Mouse (Mus musculus) urinary bladder, postnatal 36 days (tissue): Measurements from ENCODE around the gene Bbs12.

Experiments used
- DNase-seq, 2 experiments: peaks; one replicate each; pipeline ENCODE4 v3.0.0; 2022; ENCODE audit warnings: low spot score in 2 of 2, mixed read lengths in 1 of 2

The Bbs12 gene

DNA sequence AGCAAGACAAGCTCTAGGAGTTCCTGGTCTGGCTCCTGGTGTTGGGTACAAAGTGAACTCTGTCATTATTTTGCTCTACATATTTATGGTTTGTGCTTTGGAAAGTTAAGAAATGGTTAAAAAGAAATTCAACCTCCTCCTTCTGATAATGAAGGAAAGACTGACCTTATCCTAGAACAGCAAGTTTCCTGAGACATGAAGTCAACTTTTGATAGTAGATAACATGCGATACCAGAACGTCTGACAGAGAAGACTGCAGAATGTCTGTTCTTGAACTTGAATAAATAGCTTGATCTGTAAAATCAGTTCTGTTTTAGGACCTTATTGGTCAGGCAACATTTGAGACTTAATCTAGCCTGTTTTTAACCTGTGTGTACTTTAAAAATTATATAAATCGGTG lies 14.3 kb downstream of the Bbs12 start:
- no peak for DNase-seq

DNA sequence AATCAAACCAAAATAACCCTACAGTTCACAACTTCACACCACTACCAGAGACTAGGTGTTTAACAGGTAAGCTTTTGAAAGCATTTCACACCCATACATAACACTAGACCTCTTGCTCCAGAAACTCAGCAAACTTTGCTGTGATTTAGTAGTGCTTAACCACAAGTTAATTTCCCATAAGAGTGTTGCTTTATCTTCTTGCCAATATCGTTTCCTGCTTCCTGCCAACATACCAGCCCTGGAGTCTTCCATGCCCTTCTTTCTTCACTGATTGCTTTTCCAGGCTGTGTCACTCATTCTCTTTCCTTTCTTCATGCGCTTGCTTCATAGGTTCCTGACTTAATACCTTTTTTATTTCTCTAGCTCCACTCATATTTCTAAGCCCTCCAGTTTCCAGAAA lies 16.1 kb downstream of the Bbs12 start:
- DNase-seq = no peak

DNA sequence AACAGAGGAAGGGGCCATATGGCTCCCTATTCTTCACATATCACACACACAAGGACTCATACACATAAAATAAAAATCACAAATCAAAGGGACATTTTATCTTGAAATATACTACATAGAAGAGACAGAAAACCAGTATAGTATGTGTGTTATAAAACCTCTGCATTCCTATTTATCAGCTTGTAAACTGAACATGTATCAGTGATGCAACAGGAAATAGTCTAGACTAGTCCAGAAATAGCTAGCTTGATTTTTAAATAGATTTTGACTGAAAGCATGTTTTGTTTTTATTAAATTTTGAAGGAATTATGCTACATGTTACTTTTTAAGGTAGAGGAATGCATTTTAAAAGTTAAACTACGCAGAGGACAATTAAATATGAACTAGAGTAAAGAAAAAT lies 17.6 kb downstream of the Bbs12 start:
- DNase-seq = no peak

DNA sequence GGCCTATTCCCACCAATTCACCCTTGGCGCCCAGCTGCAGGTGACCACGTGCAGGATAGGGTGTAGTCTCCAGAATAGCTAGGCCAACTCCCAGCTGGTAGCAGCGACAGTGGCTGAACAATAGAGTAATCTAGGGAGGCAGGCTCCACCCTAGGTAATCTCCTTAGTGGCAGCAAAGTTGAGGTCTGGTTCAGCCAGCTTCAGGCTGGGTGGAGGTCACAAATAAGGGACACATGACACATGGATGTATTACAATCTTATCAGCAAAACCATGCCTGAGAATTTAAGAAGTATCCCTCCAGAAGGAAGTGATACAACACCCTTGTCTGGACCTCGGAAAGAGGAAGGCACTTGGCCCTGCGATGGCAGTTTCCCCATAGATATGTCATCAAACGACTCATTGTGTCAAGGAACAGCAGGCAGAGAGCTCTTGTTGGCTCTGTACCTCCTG lies 19.7 kb downstream of the Bbs12 start:
- no peak for DNase-seq

DNA sequence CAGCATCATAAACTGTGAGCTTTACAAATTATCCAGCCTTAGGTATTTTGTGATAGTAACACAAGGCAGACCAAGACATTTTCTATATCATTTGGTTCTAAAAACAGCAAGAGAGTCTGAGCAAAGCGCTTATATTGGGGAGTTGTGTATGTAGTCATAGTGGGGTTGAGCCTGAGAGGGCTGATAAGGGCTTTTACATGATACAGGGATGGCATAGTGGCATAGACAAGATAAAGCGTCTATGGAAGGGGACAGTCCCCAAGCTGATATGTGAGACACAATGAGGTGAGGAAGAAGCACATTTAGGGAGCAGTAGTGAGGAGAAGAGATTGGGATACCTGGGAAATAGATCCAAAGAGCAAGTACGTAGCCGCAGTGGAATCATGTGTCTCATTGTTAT lies 21.7 kb downstream of the Bbs12 start:
- no peak for DNase-seq

DNA sequence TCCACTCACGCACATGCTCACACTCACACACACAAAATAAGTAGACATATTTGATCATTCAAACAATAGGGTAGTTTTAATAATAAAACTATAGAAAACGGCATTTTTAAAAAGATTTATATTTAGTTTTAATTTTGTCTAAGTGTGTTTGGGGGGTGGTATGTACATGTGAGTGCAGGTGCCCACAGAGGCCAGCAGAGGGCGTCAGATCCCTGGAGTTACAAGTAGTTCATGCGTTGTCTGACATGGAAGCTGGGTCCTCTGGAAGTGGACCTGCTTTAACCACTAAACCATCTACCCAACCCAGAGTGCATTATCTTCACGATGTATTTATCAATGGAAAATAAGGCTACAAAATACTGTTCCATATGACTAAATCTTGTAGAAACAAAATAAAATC lies 28.8 kb downstream of the Bbs12 start:
- no peak for DNase-seq

DNA sequence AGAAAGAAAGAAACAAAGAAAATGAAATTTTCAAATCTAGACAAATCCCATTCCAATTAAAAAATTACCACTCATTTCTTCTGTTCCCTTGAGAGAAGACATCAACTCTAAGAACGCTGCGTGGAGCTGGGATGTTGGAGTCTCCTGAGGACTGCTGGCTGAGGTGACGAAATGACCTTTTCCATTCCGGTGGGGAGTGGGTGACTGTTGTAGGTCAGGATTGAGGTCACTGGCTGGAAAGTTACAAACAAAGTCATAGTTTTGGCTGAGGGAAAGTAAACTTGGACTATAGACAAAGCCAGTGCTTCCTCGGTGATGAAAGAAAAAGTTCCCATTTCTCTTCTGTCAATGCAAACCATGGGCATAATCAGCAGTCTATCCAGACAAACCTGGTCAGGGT lies 30.5 kb downstream of the Bbs12 start:
- DNase-seq = no peak

DNA sequence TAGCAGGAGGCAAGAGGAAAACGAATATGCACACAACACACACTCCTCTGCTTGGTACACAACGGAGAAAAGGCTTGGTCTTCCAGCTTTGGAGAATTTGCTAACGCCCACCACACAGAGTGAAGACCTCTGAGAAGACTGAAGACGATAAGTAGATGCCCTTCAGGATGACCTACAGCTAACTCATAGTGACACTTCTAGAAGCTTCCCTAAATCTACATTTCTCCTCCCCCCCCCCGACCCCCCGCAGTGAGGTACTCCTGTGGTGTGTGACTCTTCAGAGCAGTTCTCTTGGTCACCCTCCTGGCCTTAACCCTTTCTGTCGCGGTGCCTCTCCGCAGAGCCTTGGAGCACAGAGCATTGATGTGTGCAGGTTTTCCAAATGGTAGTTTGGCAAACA lies 35.3 kb downstream of the Bbs12 start:
- DNase-seq = no peak

DNA sequence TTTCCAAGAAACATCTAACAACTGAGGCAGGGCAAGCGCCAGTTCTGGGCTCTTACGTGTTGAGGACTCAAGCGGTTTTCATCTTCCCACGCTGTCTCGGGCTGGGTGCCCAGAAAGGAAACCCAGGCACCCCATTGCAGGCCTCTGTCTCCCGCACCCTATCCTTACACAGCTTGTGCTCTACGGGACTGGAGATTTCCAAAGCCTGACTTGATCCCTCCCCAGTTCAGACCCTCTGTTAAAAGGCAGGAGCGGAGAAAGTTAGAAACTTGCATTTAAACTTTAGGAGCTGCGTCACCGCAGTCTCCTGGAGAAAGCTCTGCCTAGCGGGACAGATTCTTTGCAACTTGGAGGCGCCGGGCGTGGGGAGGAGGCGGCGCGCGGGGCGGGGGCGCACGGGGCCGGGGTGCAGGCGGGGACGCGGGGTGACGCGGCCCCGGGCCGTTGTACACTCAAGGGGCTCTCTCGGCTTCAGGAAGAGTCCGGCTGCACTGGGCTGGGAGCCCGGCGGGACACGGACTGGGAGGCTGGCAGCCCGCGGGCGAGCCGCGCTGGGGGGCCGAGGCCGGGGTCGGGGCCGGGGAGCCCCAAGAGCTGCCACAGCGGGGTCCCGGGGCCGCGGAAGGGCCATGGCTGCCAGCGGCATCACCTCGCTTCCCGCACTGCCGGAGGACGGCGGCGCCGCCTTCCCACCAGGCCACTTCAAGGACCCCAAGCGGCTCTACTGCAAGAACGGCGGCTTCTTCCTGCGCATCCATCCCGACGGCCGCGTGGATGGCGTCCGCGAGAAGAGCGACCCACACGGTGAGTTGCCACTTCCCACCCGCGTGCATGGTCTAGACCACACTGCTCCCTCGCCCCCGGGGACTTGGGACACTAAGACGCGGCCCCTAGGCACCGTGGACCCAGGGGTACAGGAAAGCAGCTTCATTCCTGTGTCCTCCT lies 36.1 kb downstream of the Bbs12 start, which contains the start of gene Fgf2:
Fgf2 (plus strand) TSS at position 126 of the 945 bp plus-strand sequence.
- peak; percentile 23 to 62 for DNase-seq

DNA sequence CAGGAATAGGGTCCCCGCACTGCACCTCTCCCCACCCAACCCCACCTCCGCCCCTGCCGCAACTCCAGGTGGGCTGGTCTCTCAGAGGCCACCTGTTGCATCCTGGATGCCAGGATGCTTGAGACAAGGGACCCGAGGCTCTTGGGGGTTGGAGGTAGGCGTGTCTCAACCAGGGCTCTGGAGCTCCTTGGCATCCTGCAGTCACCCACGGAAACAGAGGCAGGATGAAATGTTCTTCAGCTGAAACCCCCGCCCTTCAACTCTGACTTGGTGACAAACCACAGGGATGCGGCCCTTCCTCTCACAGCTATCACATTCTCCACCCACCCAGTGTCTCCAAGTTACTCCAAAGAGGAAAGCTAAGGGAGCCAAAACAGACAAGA lies 36.8 kb downstream of the Bbs12 start:
- no peak for DNase-seq

DNA sequence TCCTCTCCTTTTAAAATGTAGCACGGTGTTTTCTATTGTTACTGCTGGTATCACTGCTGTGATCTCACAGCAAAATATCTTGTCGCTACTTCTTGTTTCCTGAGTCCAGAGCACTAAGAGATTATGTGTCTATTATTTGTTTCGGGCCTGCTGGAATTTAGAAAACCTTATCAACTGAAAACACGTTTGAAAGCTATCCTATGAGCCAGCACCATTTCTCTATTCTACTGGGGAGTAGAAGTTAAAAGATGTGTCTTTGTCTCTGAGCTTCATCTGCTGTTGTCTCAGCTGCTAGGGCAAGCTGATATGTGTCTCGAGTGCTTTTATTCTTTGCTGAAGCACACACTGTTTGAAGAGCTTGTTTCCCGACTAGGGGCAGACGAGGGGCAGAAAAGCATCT lies 38.0 kb downstream of the Bbs12 start:
- no peak for DNase-seq

DNA sequence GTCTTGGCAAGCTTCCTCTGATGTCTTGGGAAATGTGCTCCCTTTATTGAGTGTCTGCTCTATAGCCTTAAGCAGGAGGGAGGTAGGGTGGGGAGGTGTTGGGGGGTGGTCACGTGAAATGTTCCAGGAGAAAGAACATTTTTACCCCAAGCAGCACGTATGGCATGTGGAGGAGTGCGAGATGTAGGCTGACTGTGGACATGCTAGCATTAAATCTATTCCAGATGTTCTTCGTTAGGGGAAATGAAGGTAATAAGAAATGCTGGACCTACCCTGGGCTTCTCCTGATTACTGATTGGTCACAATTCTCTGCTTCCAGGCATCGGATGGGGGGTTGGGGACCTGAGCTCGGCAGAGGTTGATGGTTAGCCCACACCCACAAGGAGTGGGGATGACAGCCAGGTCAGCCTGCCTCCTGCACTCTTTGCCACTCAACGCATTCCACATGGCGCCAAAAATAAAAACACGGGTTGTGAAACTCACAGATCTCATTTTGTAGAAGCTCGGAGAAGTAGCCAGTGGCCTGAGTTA lies 41.7 kb downstream of the Bbs12 start:
- DNase-seq = no peak

DNA sequence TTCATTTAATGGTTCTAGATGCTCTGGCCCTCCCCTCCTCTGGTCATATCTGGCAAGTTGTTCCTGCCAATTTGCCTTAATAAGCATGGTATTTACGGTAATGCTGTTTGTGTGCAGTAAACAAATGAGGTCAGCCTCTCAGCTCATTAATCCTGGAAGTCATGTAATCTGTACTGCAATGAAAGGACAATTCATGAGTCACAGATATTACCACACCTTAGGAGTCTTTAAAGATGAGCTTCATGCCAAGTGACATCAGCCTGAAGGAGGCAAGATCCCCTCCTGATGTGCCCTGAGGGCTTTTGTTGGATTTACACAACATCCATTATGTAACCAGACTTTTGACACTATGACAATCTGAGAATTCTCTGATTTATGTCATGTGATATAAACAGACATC lies 42.4 kb downstream of the Bbs12 start:
- no peak for DNase-seq

DNA sequence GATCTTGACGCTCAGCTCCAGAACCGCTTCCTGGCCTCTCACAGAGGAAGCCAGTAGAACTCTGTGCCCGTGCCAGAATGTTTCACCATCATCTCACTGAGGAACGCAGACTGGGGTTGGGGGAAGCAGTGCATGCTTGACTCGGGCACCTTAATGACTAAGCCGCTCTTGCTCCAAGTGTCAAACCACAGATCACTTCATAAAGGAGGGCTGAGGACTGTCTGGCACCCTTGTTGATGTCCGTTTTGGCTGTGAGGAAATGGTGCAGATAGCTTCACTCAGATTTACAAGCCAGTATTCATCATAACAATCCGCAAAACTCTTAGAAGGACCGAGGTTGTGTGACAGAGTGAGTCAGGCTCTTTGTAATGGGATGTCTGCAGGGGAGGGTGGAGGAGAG lies 48.4 kb downstream of the Bbs12 start:
- peak in 1 of 2 experiments; percentile 57 for DNase-seq

DNA sequence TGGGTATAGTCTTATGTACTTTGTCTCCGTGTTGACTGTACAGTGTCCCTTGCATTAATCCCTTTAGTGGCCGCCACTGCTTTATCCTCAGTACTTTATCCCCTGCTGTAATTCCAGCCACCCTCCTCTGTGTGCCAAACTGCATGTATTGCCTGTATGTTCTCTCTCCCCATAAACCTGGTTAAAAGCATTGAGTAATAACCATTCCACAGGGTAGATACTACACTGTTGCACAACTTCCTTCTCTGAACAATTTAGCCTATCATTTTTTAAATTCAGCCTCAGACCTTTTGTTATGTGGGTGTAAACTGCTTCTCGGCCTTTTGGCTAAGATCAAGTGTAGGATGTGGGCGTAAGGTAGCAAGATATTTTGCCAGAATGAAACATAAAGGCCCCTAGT lies 52.8 kb downstream of the Bbs12 start:
- DNase-seq = no peak

DNA sequence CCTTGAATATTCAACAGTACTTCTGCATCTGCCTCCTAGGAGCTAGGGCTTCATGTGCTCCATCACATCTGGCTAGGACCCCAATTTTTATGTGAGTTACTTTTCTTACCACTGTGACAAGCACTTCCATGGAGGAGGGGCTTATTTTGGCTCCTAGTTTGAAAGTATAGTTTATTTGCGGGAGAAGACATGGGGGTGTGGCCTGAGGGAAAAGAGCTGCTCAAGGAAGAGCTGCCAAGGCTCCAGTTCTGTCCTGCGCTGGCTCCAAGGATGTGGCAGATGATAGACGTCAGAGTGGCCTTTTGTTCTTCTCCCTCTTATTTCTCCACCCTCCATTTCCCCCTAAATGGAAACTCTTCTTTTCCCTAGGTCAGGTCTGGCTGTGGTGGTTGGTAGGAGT lies 53.6 kb downstream of the Bbs12 start:
- DNase-seq = no peak

DNA sequence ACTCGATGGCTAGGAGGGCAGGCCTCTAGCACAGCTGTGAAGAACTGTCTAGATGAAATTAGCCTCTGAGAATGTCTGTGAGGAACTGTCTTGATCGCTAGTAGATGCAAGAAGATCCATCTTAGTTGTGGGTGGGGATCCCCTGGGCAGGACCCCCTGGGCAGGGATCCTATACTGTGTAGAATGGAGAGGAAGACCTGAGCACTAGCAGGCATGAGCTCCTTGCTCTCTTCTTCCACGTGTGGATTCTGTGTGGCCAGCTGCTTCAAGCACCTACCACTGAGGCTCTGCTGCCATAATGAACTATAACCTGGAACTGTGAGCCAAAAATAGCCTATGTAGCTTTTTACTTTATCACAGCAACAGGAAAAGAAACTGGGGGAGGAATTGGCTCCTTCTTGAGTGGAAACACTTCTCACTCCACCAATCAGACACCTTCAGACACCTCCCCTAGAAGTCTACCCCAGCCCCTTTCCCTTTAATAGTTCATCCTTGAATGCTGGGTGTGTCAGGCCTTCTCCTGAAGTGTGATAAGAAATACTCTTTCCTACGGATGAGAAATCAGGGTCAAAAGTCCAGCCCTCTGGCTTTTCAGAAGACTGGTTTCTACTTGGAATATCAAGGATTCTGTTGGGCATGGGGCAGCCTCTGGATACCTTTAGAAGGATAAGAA lies 54.2 kb downstream of the Bbs12 start:
- DNase-seq = no peak

DNA sequence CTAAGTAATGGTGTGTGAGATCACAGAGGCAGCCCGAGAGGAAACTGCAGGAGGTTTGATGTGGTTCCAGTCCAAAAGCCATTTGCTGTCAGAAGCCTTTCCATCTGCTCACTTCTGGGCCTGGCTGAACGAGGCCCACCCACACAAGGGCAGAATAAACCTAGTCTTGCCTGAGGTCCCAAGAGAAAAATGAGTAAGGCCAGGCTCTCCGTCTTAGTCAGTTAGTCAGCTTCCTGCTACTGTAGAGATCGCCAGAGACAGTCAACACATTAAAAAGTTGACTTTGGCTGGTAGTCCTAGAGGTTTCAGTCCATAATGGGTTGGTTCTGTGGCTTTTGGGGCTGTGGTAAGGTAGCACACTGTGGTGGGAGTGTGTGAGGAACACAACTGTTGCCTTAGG lies 58.1 kb downstream of the Bbs12 start:
- no peak for DNase-seq
